Mouse (Mus musculus): Measurements from ENCODE around the gene D130052B06Rik. TPM values are rescaled to one million over a fixed set of nuclear protein-coding genes. Genes with fewer than 3 reads are reported as not detected.

The D130052B06Rik gene
- total RNA-seq, 2 experiments from 2014 or later = not detected

DNA sequence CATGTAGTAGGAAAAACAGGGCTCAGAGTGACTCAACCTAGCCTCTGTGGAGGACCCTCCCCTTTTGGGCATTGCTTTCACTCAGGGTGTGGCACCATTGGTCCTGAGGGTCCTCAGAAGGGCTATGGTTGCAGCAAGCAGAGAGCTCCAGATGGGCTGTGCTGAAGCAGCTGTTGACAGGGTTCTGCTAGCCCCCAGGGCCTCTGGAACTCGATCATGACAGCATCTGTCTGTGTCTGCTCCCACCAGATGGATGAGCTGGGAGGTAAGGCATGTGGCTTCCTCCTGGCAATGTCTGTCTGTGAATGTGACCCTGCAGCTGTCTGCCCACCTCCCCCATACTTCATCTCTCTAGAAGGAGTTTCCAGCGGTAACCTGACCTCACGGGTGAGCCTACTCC, 8.7 kb downstream of the D130052B06Rik start:
- no peak for TF ChIP-seq CTCF (IDR thresholded peaks at IDR 0.05)
- Histone ChIP-seq H3K27ac (no peak overlapping the region), H3K4me3 (no peak overlapping the region)
- intact Hi-C loops (cut with DNase I) = no loop called here
- DNase-seq (ENCODE audit: extremely low spot score in 1 of 2, low spot score in 2 of 2) = no peak

DNA sequence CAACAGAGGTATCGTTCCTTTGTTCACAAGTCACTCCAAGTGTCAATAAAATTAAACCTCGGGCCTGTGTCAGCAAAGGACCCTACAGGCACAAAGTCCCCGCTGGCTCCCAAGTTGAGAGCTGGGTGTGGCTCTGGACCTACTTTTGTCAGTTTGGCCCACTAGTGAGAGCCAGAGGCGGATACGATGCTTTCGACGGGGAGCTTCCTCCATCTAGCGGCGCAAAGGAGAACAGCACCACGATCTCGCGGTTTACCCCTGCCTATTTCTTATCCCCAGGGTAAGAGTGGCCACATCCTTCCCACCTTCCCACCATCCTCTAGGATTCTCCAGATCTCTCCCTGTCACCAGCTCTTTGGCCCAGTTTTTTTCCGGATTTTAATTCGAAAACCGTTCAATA, 15.1 kb downstream of the D130052B06Rik start:
- intact Hi-C loops (cut with DNase I) = loop anchor here (1.0 to 10.0 kb wide), 4 partner anchors 43 to 438 kb away; no protein-coding TSS in a partner anchor

DNA sequence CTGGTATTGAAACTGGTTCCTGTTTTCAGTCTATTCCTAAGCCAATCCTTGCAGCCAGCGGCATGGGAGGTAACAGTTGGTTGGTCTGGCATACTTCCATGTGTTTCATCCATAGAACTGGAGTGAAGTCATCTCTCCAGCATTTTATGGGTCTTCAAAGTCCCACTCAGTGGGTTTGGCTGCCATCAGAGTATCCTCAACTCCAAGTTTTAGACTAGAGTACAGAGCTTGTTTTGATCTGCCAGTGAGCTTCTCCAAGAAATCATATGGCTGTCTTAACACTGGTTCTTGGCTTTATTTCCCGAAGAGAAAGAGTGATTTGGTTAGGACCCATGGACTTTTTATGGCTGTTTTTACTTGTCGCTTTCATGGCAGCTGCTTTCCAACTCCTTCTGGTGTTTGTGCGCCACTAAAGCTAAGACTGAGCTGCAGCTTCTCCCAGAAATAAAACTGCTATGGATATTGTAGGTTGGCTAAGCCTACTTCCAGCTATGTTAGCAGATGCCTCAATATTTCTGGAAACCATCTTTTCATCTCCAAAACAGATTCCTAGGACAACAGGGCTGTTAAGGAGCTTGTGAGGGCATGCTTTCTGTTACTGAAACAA, 28.1 kb downstream of the D130052B06Rik start:
- no peak for TF ChIP-seq CTCF (IDR thresholded peaks at IDR 0.05)
- DNase-seq (ENCODE audit: extremely low spot score in 1 of 2, low spot score in 2 of 2) = no peak
- no peak overlapping the region for H3K27ac ChIP-seq
- H3K4me3 ChIP-seq = no peak overlapping the region
- intact Hi-C loops (cut with DNase I) = no loop called here

More for the DNA sequence above, 15.1 kb downstream of the D130052B06Rik start:
- DNase-seq (ENCODE audit: extremely low spot score in 1 of 2, low spot score in 2 of 2) = peak; percentile 70 to 73
- TF ChIP-seq CTCF (IDR thresholded peaks at IDR 0.05) = peak; percentile 89
- Histone ChIP-seq H3K27ac (no peak overlapping the region), H3K4me3 (no peak overlapping the region)

DNA sequence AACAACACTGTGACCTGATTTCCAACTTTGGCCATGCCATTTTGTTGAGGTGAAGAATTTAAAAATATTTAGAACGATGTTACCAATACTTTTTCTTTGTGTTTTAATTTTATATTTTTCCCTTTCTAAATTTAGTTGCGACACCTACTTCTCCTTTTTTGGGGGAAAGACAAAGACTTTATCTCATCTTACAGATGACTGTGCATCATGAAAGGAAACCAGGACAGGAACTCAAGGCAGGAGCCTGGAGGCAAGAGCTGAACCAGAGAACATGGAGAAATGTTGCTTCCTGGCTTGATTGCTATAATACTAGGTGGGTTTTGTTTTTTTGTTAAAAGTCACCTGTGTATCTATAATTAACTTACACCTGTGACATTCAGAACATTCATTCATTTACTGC, 38.0 kb downstream of the D130052B06Rik start:
- no peak for TF ChIP-seq CTCF (IDR thresholded peaks at IDR 0.05)
- H3K4me3 ChIP-seq = no peak overlapping the region
- intact Hi-C loops (cut with DNase I) = no loop called here
- H3K27ac ChIP-seq = no peak overlapping the region
- DNase-seq (ENCODE audit: extremely low spot score in 1 of 2, low spot score in 2 of 2) = no peak

DNA sequence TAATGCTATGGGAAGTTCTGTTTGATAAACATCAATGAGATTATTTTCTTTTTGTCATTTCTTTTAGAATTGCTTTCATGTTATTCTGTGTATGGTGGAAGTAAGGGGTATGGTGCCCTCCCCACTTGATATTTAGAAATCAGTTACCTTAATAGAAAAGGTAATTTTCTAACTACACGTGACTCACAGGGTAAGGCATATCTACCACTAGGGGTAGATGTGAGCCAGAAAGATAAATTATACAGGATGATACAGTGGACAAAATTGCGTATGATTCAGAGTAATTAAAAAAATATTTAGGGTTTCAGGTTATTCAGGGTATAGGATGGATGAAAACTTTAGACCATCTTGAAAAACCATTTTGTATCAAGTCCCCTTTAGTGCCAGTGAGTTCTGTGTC, 50.3 kb downstream of the D130052B06Rik start:
- TF ChIP-seq CTCF (IDR thresholded peaks at IDR 0.05) = peak; percentile 42
- H3K4me3 ChIP-seq = no peak overlapping the region
- no peak for DNase-seq (ENCODE audit: extremely low spot score in 1 of 2, low spot score in 2 of 2)
- intact Hi-C loops (cut with DNase I) = no loop called here
- H3K27ac ChIP-seq = no peak overlapping the region

DNA sequence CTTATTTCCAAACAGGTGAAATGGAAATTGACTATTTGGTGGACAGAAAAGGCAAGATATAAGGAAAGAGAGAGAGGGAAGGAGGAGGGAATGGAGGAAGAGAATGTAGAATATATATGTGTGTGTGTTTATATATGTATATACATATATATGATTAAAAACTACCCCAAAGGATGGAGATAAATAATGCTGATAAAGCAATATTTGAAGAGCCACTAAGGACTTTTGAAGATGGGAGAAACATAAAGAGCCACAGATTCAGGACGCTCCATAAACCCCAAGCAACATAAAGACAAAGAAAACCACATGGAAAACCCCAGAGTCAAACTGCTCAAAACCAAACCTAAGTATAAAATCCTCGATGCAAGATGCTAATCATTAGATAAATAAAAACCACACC, 55.4 kb downstream of the D130052B06Rik start:
- no peak for TF ChIP-seq CTCF (IDR thresholded peaks at IDR 0.05)
- Histone ChIP-seq H3K27ac (no peak overlapping the region), H3K4me3 (no peak overlapping the region)
- intact Hi-C loops (cut with DNase I) = loop anchor here (5.0 kb wide), 1 partner anchor 68 kb away; no protein-coding TSS in a partner anchor
- DNase-seq (ENCODE audit: extremely low spot score in 1 of 2, low spot score in 2 of 2) = no peak

DNA sequence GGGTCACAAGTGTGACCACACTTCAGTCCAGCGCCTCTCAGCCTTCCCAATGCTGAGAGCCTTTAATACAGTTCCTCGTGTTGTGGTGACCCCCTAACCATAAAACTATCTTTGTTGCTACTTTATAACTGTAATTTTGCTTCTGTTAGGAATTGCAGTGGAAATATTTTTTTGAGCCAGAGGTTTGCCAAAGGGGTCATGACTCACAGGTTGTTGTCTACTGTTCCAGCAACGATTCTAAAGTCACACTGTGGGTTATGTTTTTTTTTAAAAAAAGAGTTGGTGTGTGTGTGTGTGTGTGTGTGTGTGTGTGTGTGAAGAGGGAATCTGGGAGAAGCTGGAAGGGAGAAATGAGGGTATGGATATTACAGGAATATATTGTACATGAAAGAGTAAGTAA, 56.1 kb downstream of the D130052B06Rik start:
- Histone ChIP-seq H3K27ac (no peak overlapping the region), H3K4me3 (no peak overlapping the region)
- no peak for DNase-seq (ENCODE audit: extremely low spot score in 1 of 2, low spot score in 2 of 2)
- no peak for TF ChIP-seq CTCF (IDR thresholded peaks at IDR 0.05)
- intact Hi-C loops (cut with DNase I) = no loop called here

DNA sequence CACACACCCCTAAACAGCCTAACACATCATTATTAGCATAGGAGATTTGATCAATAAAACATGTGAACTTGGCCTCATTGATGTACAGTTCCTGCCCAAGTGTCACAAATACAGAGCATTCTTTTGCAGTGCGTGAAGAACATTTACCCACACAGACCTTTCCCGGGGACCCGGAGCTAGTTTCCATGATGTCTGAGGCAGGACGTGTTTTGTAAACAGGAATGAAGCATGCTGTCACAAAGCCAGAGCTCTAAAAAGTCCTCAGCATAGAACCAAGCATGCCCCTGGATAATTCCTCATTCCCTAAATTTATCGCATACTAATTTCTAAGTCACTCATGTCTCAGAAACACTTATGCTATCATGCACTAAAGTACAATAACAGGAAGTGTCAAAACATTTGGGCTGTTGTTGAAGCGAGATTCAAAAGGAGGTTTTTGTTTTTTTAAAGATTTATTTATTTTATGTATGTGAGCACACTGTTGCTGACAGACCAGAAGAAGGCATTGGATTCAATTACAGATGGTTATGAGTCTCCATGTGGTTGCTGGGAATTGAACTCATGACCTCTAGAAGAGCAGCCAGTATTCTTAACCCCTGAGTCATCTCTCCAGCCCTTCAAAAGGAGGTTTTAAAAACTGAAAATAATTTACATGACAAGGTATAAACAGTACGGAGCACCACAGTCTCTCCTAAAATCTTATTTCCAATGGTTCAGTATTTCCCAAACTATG, 56.9 kb downstream of the D130052B06Rik start:
- no peak for TF ChIP-seq CTCF (IDR thresholded peaks at IDR 0.05)
- H3K27ac ChIP-seq = no peak overlapping the region
- intact Hi-C loops (cut with DNase I) = no loop called here

DNA sequence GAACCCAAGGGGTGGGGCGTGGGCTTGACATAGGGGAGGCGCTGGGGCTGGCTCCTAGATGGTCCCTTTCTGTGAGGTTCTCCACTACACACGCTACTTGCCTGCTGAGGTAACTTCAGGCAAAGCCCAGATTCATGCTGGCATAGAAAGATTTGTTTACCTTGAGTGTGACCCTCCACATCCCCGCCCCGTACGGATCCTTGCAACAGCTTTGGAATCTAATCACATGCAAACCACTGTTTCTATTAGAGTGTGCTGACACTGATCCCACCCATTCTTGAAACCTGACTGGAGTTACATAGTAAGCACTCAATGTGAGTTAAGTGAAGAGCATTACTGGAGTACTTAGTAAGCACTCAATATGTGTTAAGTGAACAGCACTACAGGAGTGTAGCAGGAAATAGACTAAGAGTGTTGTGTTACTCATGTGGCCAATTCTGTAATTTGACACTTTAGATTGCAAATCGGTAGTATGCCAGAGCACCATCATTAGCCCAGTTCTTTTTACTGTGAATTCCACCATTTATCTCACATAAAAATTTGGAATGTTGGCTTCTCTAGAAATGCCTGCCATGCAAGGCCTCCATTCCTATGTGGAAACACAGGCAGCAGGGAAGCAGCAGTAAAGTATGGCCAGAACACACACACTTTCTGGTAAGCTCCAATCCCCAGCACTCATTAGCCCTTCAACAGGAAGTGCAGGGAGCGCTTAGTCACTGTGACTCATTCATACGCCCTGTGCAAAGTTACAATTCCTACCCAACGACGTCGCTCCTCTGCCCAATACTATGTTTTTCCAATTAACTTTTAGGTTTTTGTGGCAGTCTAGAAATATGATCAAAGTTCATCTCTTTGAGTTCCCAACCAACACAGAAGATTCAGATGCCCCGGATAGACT, 61.2 kb downstream of the D130052B06Rik start:
- intact Hi-C loops (cut with DNase I) = no loop called here
- no peak for TF ChIP-seq CTCF (IDR thresholded peaks at IDR 0.05)
- Histone ChIP-seq H3K27ac (no peak overlapping the region), H3K4me3 (no peak overlapping the region)
- no peak for DNase-seq (ENCODE audit: extremely low spot score in 1 of 2, low spot score in 2 of 2)

More for the DNA sequence above, 56.9 kb downstream of the D130052B06Rik start:
- no peak for DNase-seq (ENCODE audit: extremely low spot score in 1 of 2, low spot score in 2 of 2)
- no peak overlapping the region for H3K4me3 ChIP-seq

DNA sequence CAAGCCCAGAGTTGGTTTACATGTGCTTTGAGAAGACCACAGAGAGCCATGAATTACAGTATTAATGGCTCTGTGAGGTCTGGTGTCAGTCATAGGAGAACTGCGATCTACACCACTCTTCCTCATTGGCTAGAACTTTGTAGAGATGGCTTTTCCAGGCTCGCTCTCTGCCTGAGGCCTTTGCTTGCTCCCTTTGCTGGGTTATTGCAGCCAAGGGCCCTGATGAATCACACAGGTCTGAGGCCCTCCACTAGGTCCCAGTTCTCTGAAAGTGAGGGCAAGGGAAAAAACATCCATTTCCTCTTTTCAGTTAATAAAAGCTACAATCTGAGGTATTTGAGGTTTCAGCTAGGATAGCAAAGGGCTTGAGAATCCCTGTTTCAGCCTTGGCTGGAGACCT, 64.5 kb downstream of the D130052B06Rik start:
- no peak for DNase-seq (ENCODE audit: extremely low spot score in 1 of 2, low spot score in 2 of 2)
- TF ChIP-seq CTCF (IDR thresholded peaks at IDR 0.05) = no peak
- no peak overlapping the region for H3K27ac ChIP-seq
- H3K4me3 ChIP-seq = no peak overlapping the region
- intact Hi-C loops (cut with DNase I) = no loop called here

DNA sequence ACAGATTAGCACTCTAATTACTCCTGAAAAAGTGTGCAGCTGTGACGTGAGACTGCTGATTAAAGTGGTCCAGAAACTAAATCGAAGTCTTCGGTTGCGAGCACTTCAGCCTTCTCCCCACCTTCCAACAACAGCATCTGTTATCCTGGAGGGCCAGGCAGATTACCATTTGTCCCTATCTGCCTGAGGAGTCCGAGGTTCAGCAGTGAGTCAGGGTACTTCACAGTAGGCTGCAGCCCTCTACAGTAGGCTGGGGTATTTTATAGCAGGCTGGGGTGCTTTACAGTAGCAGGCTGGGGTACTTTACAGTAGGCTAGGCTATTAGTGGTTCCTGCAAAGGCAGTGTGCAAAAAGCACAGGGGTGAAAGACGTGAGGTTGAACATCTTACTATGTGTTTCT, 69.3 kb downstream of the D130052B06Rik start:
- Histone ChIP-seq H3K4me3 (no peak overlapping the region), H3K27ac (no peak overlapping the region)
- TF ChIP-seq CTCF (IDR thresholded peaks at IDR 0.05) = no peak
- intact Hi-C loops (cut with DNase I) = no loop called here
- no peak for DNase-seq (ENCODE audit: extremely low spot score in 1 of 2, low spot score in 2 of 2)

All from left cerebral cortex, adult 2 months (tissue).